Mouse (Mus musculus) CD4-positive naive resting alpha-beta T cell, adult 76 days (primary cell): Measurements from ENCODE around the gene Ntn4. TPM values are rescaled to one million over a fixed set of nuclear protein-coding genes. Genes with fewer than 3 reads are reported as not detected.

Experiments used
- total RNA-seq: library from RNA; stranded (reverse); gene quantifications from one replicate; pipeline ENCODE4 v1.2.4, GENCODE M21; 2023

The Ntn4 gene
- total RNA-seq: not detected

GRCm38 (mm10) chr10:93640521-93640952 is at the start of gene Ntn4:
Gene Ntn4 (plus strand): TSS chr10:93640681.

Other genes starting within 250 kb of the Ntn4 start
- gene Lta4h, start 187.3 kb upstream of the Ntn4 start, total RNA-seq: 123 TPM
- 2.1 TPM for gene Hal, start 151.9 kb upstream of the Ntn4 start, total RNA-seq
- gene Amdhd1, start 100.6 kb upstream of the Ntn4 start, total RNA-seq: not detected
- 0.32 TPM for gene Ccdc38, start 100.0 kb upstream of the Ntn4 start, total RNA-seq
- 33.4 TPM for gene Snrpf, start 51.0 kb upstream of the Ntn4 start, total RNA-seq
- gene Usp44, start 190.9 kb downstream of the Ntn4 start, total RNA-seq: not detected